Mouse (Mus musculus): ENCODE results near the gene Tcp11x2. TPM values are rescaled to one million over a fixed set of nuclear protein-coding genes. Genes with fewer than 3 reads are reported as not detected.

Gene Tcp11x2
- polyA plus RNA-seq, 1 experiment from 2014 or later = not detected

DNA sequence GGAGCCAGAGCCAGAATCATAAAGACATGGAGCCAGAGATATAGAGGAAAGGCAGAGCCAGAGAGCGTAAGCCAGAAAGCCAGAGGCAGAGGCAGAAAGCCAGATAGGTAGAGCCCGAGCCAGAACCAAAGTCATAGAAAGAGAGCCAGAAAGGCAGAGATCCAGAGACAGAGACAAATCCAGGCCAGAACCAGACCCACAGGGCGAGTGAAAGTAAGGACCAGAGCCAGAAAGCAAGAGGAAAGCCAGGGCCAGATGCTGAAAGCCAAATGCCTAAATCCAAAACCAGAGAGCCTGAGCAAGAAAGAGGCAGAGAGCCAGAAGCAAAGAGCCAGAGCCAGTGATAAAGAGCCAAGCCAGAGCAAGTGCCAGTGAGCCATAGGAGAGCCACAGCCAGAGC is 5.8 kb downstream of the Tcp11x2 start:
- no peaks in the 10 kb centered on the region for H3K9me3 ChIP-seq (ENCODE audit: control insufficient read depth, low read depth, low read length)
- H3K27me3 ChIP-seq (ENCODE audit: control insufficient read depth, insufficient read depth, low read length) = no peaks in the 10 kb centered on the region
- H3K27ac ChIP-seq (ENCODE audit: low read length) = no peak overlapping the region
- H3K9ac ChIP-seq (replicated peaks; ENCODE audit: low read depth, low read length) = no peak overlapping the region
- no peaks in the 10 kb centered on the region for H3K36me3 ChIP-seq (ENCODE audit: control insufficient read depth, insufficient read depth, low read length)
- H3K4me2 ChIP-seq (replicated peaks; ENCODE audit: low read depth, low read length) = no peak overlapping the region
- H3K4me3 ChIP-seq (ENCODE audit: low read depth, low read length) = no peak overlapping the region
- WGBS = 75% methylated on average over 3 of the region's 3 CpGs
- H3K4me1 ChIP-seq (ENCODE audit: control insufficient read depth, insufficient read depth, low read length) = no peaks in the 10 kb centered on the region
- no peak for ATAC-seq (ENCODE audit: insufficient number of reproducible peaks, insufficient read depth, low FRiP score, low read depth)

DNA sequence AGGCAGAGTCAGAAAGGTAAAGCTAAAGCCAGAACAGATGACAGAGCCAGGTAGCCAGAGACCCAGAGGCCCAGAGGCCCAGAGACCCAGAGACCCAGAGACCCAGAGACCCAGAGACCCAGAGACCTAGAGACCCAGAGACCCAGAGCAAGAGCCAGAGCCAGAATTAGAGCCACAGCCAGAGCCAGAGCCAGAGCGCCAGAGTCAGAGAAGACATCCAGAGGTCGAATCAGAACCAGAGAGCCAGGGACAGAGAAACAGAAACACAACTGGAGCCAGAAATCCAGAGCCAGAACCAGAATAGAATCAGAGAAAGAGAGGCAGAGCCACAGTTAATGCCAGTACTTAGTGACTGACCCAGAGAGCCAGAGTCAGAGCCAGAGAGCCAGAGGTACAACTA is 11.7 kb downstream of the Tcp11x2 start:
- Histone ChIP-seq H3K9ac (replicated peaks; ENCODE audit: low read depth, low read length) (no peak overlapping the region), H3K9me3 (ENCODE audit: control insufficient read depth, low read depth, low read length) (no peaks in the 10 kb centered on the region), H3K4me1 (ENCODE audit: control insufficient read depth, insufficient read depth, low read length) (no peaks in the 10 kb centered on the region), H3K4me3 (ENCODE audit: low read depth, low read length) (no peak overlapping the region), H3K27me3 (ENCODE audit: control insufficient read depth, insufficient read depth, low read length) (no peaks in the 10 kb centered on the region), H3K4me2 (replicated peaks; ENCODE audit: low read depth, low read length) (no peak overlapping the region), H3K36me3 (ENCODE audit: control insufficient read depth, insufficient read depth, low read length) (no peaks in the 10 kb centered on the region), H3K27ac (ENCODE audit: low read length) (no peak overlapping the region)
- ATAC-seq (ENCODE audit: insufficient number of reproducible peaks, insufficient read depth, low FRiP score, low read depth) = no peak
- 68% methylated on average over 2 of the region's 2 CpGs for WGBS

DNA sequence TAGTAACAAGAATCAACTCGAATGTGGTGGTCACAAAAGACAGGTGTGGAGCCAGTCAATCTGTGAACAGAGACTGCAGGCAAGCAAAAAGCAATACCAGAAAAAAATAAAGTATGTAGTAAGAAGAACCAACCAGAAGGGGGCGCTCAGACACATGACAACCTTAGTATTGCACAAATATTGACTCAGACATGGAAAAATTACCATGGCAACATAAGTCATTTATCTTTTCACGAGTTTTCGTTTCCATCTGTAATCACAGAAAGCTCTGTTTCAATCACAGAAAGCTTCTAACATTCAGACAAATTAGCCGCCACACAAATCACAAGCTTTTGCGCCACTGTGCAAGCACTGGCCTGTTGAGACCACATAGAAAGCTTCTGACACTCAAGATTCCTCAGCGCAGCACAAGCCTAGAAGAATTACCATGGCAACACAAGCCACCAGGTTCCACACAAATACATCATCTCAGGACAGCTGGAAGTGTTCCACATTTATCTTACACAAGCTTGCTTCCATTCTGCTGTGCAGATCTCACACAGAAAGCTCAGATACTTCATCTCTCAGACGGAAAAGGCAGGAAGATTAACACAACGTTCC is 41.3 kb downstream of the Tcp11x2 start:
- Histone ChIP-seq H3K9ac (replicated peaks; ENCODE audit: low read depth, low read length) (no peak overlapping the region), H3K27me3 (ENCODE audit: control insufficient read depth, insufficient read depth, low read length) (no peaks in the 10 kb centered on the region), H3K27ac (ENCODE audit: low read length) (no peak overlapping the region), H3K9me3 (ENCODE audit: control insufficient read depth, low read depth, low read length) (no peaks in the 10 kb centered on the region), H3K4me3 (ENCODE audit: low read depth, low read length) (no peak overlapping the region), H3K36me3 (ENCODE audit: control insufficient read depth, insufficient read depth, low read length) (no peaks in the 10 kb centered on the region), H3K4me2 (replicated peaks; ENCODE audit: low read depth, low read length) (no peak overlapping the region), H3K4me1 (ENCODE audit: control insufficient read depth, insufficient read depth, low read length) (no peaks in the 10 kb centered on the region)
- ATAC-seq (ENCODE audit: insufficient number of reproducible peaks, insufficient read depth, low FRiP score, low read depth) = no peak
- 31% methylated on average over 9 of the region's 9 CpGs for WGBS

DNA sequence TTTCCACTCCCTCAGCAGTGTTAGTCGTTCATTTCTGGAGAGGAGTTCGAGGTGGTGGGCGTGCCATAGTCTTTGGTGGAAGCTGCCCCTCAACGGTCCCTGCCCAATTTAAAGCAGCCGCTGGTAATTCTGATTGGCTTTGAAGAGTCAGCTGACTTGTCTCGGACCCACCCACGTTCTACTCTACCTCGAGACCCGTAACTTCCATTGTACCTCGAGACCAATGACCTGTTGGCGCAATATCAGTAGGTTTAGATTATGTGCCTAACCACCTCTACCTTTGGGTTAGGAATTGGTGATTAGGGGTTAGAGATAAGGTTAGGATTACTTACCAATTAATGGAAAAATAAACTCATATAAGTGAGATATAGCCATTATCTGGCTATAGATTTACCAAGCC is 66.0 kb downstream of the Tcp11x2 start, which contains the start of gene Prame:
Gene Prame, minus strand, starts transcription at position 101 of the 400 bp plus-strand sequence.
- no peak within 1 kb of the TSS for H3K9ac ChIP-seq (replicated peaks; ENCODE audit: low read depth, low read length)
- WGBS = 90% methylated on average over 11 of the region's 11 CpGs
- H3K9me3 ChIP-seq (ENCODE audit: control insufficient read depth, low read depth, low read length) = no peaks in the 10 kb centered on the region
- H3K27me3 ChIP-seq (ENCODE audit: control insufficient read depth, insufficient read depth, low read length) = no peaks in the 10 kb centered on the region
- H3K4me3 ChIP-seq (ENCODE audit: low read depth, low read length) = no peak within 1 kb of the TSS
- H3K4me1 ChIP-seq (ENCODE audit: control insufficient read depth, insufficient read depth, low read length) = no peaks in the 10 kb centered on the region
- H3K36me3 ChIP-seq (ENCODE audit: control insufficient read depth, insufficient read depth, low read length) = no peaks in the 10 kb centered on the region
- no peak for ATAC-seq (ENCODE audit: insufficient number of reproducible peaks, insufficient read depth, low FRiP score, low read depth)
- no peak within 1 kb of the TSS for H3K27ac ChIP-seq (ENCODE audit: low read length)
- H3K4me2 ChIP-seq (replicated peaks; ENCODE audit: low read depth, low read length) = no peak within 1 kb of the TSS

Other genes starting within 250 kb of the Tcp11x2 start
- not detected in 2 replicates for gene AV320801, start 199.2 kb downstream of the Tcp11x2 start, polyA plus RNA-seq (2014; fragmentation: Nextera tagmentation; extraction: Ambion mirVana)
- not detected in 2 replicates for gene Nxf7, start 95.0 kb downstream of the Tcp11x2 start, polyA plus RNA-seq (2014; fragmentation: Nextera tagmentation; extraction: Ambion mirVana)
- gene Prame, start 66.1 kb downstream of the Tcp11x2 start, polyA plus RNA-seq (2014; fragmentation: Nextera tagmentation; extraction: Ambion mirVana) = not detected in 2 replicates
- gene Tmsb15a, start 31.5 kb upstream of the Tcp11x2 start, polyA plus RNA-seq (2014; fragmentation: Nextera tagmentation; extraction: Ambion mirVana) = not detected in 2 replicates
- gene Armcx5, start 48.9 kb upstream of the Tcp11x2 start, polyA plus RNA-seq (2014; fragmentation: Nextera tagmentation; extraction: Ambion mirVana) = 7.7 and 9.6 TPM in 2 replicates
- 47.3 and 47.4 TPM in 2 replicates for gene Gprasp1, start 48.9 kb upstream of the Tcp11x2 start, polyA plus RNA-seq (2014; fragmentation: Nextera tagmentation; extraction: Ambion mirVana)
- 46.6 and 51.1 TPM in 2 replicates for gene Bhlhb9, start 103.8 kb upstream of the Tcp11x2 start, polyA plus RNA-seq (2014; fragmentation: Nextera tagmentation; extraction: Ambion mirVana)
- 26.6 and 29.1 TPM in 2 replicates for gene Gprasp2, start 145.2 kb upstream of the Tcp11x2 start, polyA plus RNA-seq (2014; fragmentation: Nextera tagmentation; extraction: Ambion mirVana)